Mouse (Mus musculus): ENCODE data around the gene Itgb2. TPM values are rescaled to one million over a fixed set of nuclear protein-coding genes. Genes with fewer than 3 reads are reported as not detected.

The Itgb2 gene
- polyA plus RNA-seq, 1 experiment from 2014 or later, result 1.7 TPM

- Histone ChIP-seq H3K4me2 (replicated peaks; ENCODE audit: low read depth, low read length) (peak overlapping the region; percentile 82), H3K36me3 (ENCODE audit: insufficient read depth, low read length) (peaks cover 36% of the 10 kb centered on the region), H3K4me3 (ENCODE audit: low read length) (peak overlapping the region; percentile 64), H3K27ac (ENCODE audit: low read length) (0 out of 2 replicates have a peak overlapping the region, but pooled peaks have one; percentile 9), H3K27me3 (ENCODE audit: insufficient read depth, low read length) (no peaks in the 10 kb centered on the region), H3K4me1 (ENCODE audit: insufficient read depth, low read length) (peaks cover 14% of the 10 kb centered on the region), H3K9me3 (ENCODE audit: low read length) (no peaks in the 10 kb centered on the region), H3K9ac (replicated peaks; ENCODE audit: low read length) (peak overlapping the region; percentile 85)
- WGBS, result 57% methylated on average over 5 of the region's 5 CpGs
- no peak for ATAC-seq (ENCODE audit: low FRiP score, low TSS enrichment)
Observed at GRCm38 (mm10) chr10:77607441-77607840, 77.4 kb downstream of the Itgb2 start.

- Histone ChIP-seq H3K27me3 (ENCODE audit: insufficient read depth, low read length) (no peaks in the 10 kb centered on the region), H3K9me3 (ENCODE audit: low read length) (no peaks in the 10 kb centered on the region), H3K4me2 (replicated peaks; ENCODE audit: low read depth, low read length) (no peak overlapping the region), H3K9ac (replicated peaks; ENCODE audit: low read length) (no peak overlapping the region), H3K27ac (ENCODE audit: low read length) (no peak overlapping the region), H3K4me3 (ENCODE audit: low read length) (no peak overlapping the region), H3K4me1 (ENCODE audit: insufficient read depth, low read length) (peaks cover 20% of the 10 kb centered on the region), H3K36me3 (ENCODE audit: insufficient read depth, low read length) (peaks cover 46% of the 10 kb centered on the region)
- ATAC-seq (ENCODE audit: low FRiP score, low TSS enrichment), result no peak
- WGBS, result 92% methylated on average over 8 of the region's 8 CpGs
Observed at GRCm38 (mm10) chr10:77608589-77608988, 78.5 kb downstream of the Itgb2 start.

GRCm38 (mm10) chr10:77610221-77610961 is 80.3 kb downstream of the Itgb2 start:
- no peaks in the 10 kb centered on the region for H3K9me3 ChIP-seq (ENCODE audit: low read length)
- H3K4me3 ChIP-seq (ENCODE audit: low read length), result no peak overlapping the region
- H3K27ac ChIP-seq (ENCODE audit: low read length), result no peak overlapping the region
- ATAC-seq (ENCODE audit: low FRiP score, low TSS enrichment), result no peak
- H3K27me3 ChIP-seq (ENCODE audit: insufficient read depth, low read length), result no peaks in the 10 kb centered on the region
- H3K36me3 ChIP-seq (ENCODE audit: insufficient read depth, low read length), result peaks cover 61% of the 10 kb centered on the region
- H3K4me1 ChIP-seq (ENCODE audit: insufficient read depth, low read length), result peaks cover 20% of the 10 kb centered on the region
- H3K4me2 ChIP-seq (replicated peaks; ENCODE audit: low read depth, low read length), result no peak overlapping the region
- WGBS, result 94% methylated on average over 8 of the region's 8 CpGs
- no peak overlapping the region for H3K9ac ChIP-seq (replicated peaks; ENCODE audit: low read length)

- no peak overlapping the region for H3K4me3 ChIP-seq (ENCODE audit: low read length)
- ATAC-seq (ENCODE audit: low FRiP score, low TSS enrichment), result peak; percentile 76
- H3K27ac ChIP-seq (ENCODE audit: low read length), result peak overlapping the region; percentile 67
Observed at GRCm38 (mm10) chr10:77613409-77613808, 83.4 kb downstream of the Itgb2 start.

More at GRCm38 (mm10) chr10:77613409-77613808, 83.4 kb downstream of the Itgb2 start:
- Histone ChIP-seq H3K4me1 (ENCODE audit: insufficient read depth, low read length) (peaks cover 7% of the 10 kb centered on the region; the same call in 1 of the 2 replicates), H3K4me2 (replicated peaks; ENCODE audit: low read depth, low read length) (no peak overlapping the region), H3K9me3 (ENCODE audit: low read length) (no peaks in the 10 kb centered on the region), H3K27me3 (ENCODE audit: insufficient read depth, low read length) (no peaks in the 10 kb centered on the region), H3K36me3 (ENCODE audit: insufficient read depth, low read length) (peaks cover 82% of the 10 kb centered on the region), H3K9ac (replicated peaks; ENCODE audit: low read length) (0 out of 2 replicates have a peak overlapping the region, but pooled peaks have one; percentile 38)
- WGBS, result 71% methylated on average over 3 of the region's 3 CpGs

Other genes with a start within 250 kb of the Itgb2 start
- 7.9 and 8.7 TPM in 2 replicates for gene Adarb1, start 112.0 kb upstream of the Itgb2 start, polyA plus RNA-seq (2015; fragmentation: Nextera tagmentation; extraction: Ambion mirVana)
- 36.5 and 36.6 TPM in 2 replicates for gene Fam207a, start 14.5 kb upstream of the Itgb2 start, polyA plus RNA-seq (2015; fragmentation: Nextera tagmentation; extraction: Ambion mirVana)
- 194 and 206 TPM in 2 replicates for gene Pttg1ip, start 51.5 kb downstream of the Itgb2 start, polyA plus RNA-seq (2015; fragmentation: Nextera tagmentation; extraction: Ambion mirVana)
- 365 and 369 TPM in 2 replicates for gene Sumo3, start 75.8 kb downstream of the Itgb2 start, polyA plus RNA-seq (2015; fragmentation: Nextera tagmentation; extraction: Ambion mirVana)
- 2.2 TPM in 1 of 2 replicates, not detected in the other for gene Gm49325, start 75.9 kb downstream of the Itgb2 start, polyA plus RNA-seq (2015; fragmentation: Nextera tagmentation; extraction: Ambion mirVana)
- 78.8 and 90.2 TPM in 2 replicates for gene Ube2g2, start 92.0 kb downstream of the Itgb2 start, polyA plus RNA-seq (2015; fragmentation: Nextera tagmentation; extraction: Ambion mirVana)
- gene Tspear, start 156.3 kb downstream of the Itgb2 start, polyA plus RNA-seq (2015; fragmentation: Nextera tagmentation; extraction: Ambion mirVana), result 0.26 and 0.71 TPM in 2 replicates
- gene Gm19402, start 160.5 kb downstream of the Itgb2 start, polyA plus RNA-seq (2015; fragmentation: Nextera tagmentation; extraction: Ambion mirVana), result not detected in 2 replicates
- not detected in 2 replicates for gene Gm9508, start 167.0 kb downstream of the Itgb2 start, polyA plus RNA-seq (2015; fragmentation: Nextera tagmentation; extraction: Ambion mirVana)
- not detected in 2 replicates for gene Gm10272, start 176.4 kb downstream of the Itgb2 start, polyA plus RNA-seq (2015; fragmentation: Nextera tagmentation; extraction: Ambion mirVana)
- not detected in 2 replicates for gene Gm10024, start 181.2 kb downstream of the Itgb2 start, polyA plus RNA-seq (2015; fragmentation: Nextera tagmentation; extraction: Ambion mirVana)
- gene Gm10142, start 185.6 kb downstream of the Itgb2 start, polyA plus RNA-seq (2015; fragmentation: Nextera tagmentation; extraction: Ambion mirVana), result not detected in 2 replicates
- gene Krtap12-1, start 190.3 kb downstream of the Itgb2 start, polyA plus RNA-seq (2015; fragmentation: Nextera tagmentation; extraction: Ambion mirVana), result not detected in 2 replicates
- gene Gm10100, start 196.2 kb downstream of the Itgb2 start, polyA plus RNA-seq (2015; fragmentation: Nextera tagmentation; extraction: Ambion mirVana), result not detected in 2 replicates
- gene Gm18596, start 212.4 kb downstream of the Itgb2 start, polyA plus RNA-seq (2015; fragmentation: Nextera tagmentation; extraction: Ambion mirVana), result not detected in 2 replicates
- gene Gm9736, start 221.1 kb downstream of the Itgb2 start, polyA plus RNA-seq (2015; fragmentation: Nextera tagmentation; extraction: Ambion mirVana), result not detected in 2 replicates
- not detected in 2 replicates for gene Gm3233, start 229.4 kb downstream of the Itgb2 start, polyA plus RNA-seq (2015; fragmentation: Nextera tagmentation; extraction: Ambion mirVana)
- not detected in 2 replicates for gene Gm3238, start 241.1 kb downstream of the Itgb2 start, polyA plus RNA-seq (2015; fragmentation: Nextera tagmentation; extraction: Ambion mirVana)
- not detected in 2 replicates for gene Gm7138, start 246.7 kb downstream of the Itgb2 start, polyA plus RNA-seq (2015; fragmentation: Nextera tagmentation; extraction: Ambion mirVana)